Mouse (Mus musculus): ENCODE results near the gene Stam2.

- TF ChIP-seq POLR2A (IDR thresholded peaks at IDR 0.05; ENCODE audit: low read depth, low read length) (no peak), CTCF (IDR thresholded peaks at IDR 0.05; ENCODE audit: extremely low read depth, insufficient read depth, insufficient read length, insufficient replicate concordance) (no peak)
These were observed 94.7 kb downstream of the Stam2 start for GRCm38 (mm10) chr2:52647255-52647998.
